Mouse (Mus musculus) erythroblast, embryonic 14.5 days (primary cell): Measurements from ENCODE around the gene Chil4.
"Not testable (repeated sequence)": the region's sequence is repeated elsewhere in the genome, so short reads cannot be mapped to it uniquely, and the experiment has no call there.

Experiments used
- GATA1 ChIP-seq: IDR thresholded peaks from 2 replicates; pipeline ENCODE4 v1.6.1; 2012; ENCODE audit warnings: low read length, inconsistent platforms, mixed read lengths
- TAL1 ChIP-seq: IDR thresholded peaks from 3 replicates; pipeline ENCODE4 v1.6.1; 2012; ENCODE audit warnings: low read length, inconsistent platforms, mixed read lengths

DNA sequence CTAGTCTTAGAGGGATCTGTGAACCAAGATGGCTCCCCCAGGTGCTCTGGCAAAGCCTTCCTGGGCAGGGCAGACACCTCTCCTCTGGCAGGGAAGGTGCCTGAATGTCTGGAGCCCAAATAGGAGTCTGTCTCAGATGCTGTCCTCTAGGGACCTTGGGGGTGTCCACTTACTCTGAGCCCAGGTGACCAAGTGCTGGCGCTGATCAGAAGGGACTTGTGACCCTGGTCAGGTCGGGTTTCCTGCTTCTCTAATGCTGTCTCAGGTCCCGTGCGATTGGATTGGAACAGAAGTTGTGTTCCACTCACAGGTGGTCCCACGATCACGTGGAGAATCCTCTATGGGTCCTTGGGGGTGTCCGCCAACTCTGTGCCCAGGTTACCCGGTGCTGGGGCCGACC is 28.1 kb upstream of the Chil4 start:
- not testable (repeated sequence) for TF ChIP-seq TAL1, GATA1
